ENCODE assay signal across 8 mouse cellular contexts in the genomic region with DNA sequence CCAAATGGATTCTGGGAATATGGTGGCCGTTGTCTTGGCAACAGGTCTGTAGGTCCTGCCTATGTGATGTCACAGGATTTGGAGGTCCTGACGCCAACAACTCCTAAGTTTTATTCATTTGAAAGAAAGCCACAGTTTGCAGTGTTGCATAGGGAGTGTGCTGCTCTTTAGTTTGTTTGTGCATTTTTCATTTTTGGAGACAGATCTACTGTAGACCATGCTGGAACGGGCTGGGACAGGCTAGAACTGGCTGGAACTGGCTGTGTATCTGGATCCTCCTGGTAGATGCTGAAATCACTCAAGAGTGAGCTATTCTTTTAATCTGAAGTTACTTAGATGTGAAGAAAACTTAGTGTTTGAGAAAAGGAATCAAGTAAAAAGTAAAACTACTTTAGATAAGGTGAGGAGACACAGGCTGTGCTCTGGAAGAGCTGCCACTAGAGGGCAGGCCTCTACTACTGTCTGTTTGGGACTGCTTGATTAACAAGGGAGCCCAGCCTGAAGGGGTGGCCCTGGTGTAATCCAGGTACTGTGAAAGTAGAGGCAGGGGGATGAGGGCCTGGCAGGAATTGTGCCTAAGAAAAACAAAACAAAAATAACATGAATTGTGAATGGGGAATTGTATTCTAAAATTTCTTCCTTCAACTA. TPM values are rescaled to one million over a fixed set of nuclear protein-coding genes. Genes with fewer than 3 reads are reported as not detected.
DNase-seq lines count a peak whose midpoint lies in the region; ATAC-seq and TF ChIP-seq lines count a peak whose summit lies in the region.

No protein-coding gene starts in this region.

- intact Hi-C loops in left cerebral cortex, postnatal 4 days (cut with DNase I): no loop called here

- no peak for ATAC-seq in liver, embryonic 11.5 days (replicated peaks; ENCODE audit: low FRiP score)
- peak; percentile 72 for ATAC-seq in intestine, embryonic 16.5 days
- ATAC-seq in midbrain, embryonic 14.5 days (ENCODE audit: low FRiP score, low TSS enrichment): peak; percentile 73; the same call in 1 of the 2 replicates

- WGBS in liver, embryonic 11.5 days: 96% methylated on average over 3 of the region's 3 CpGs
- 91% methylated on average over 3 of the region's 3 CpGs for WGBS in intestine, embryonic 16.5 days
- 93% methylated on average over 3 of the region's 3 CpGs for WGBS in midbrain, embryonic 14.5 days

- H3K36me3 ChIP-seq in liver, embryonic 11.5 days (ENCODE audit: control insufficient read depth, insufficient read depth, low read length): no peaks in the 10 kb centered on the region
- H3K36me3 ChIP-seq in intestine, embryonic 16.5 days (ENCODE audit: control insufficient read depth, insufficient read depth, low read length): no peaks in the 10 kb centered on the region
- H3K36me3 ChIP-seq in midbrain, embryonic 14.5 days (ENCODE audit: control insufficient read depth, insufficient read depth, low read length): no peaks in the 10 kb centered on the region

- H3K9ac ChIP-seq in liver, embryonic 11.5 days (ENCODE audit: low read depth, low read length): no peak overlapping the region
- no peak overlapping the region for H3K9ac ChIP-seq in intestine, embryonic 16.5 days (ENCODE audit: low read depth, low read length)
- H3K9ac ChIP-seq in midbrain, embryonic 14.5 days (replicated peaks; ENCODE audit: low read length): no peak overlapping the region

- no peaks in the 10 kb centered on the region for H3K4me1 ChIP-seq in liver, embryonic 11.5 days (replicated peaks; ENCODE audit: control insufficient read depth, insufficient read depth, low read length)
- no peaks in the 10 kb centered on the region for H3K4me1 ChIP-seq in bone marrow macrophage, adult 2 months (ENCODE audit: control insufficient read depth, insufficient read depth, low read length)
- no peaks in the 10 kb centered on the region for H3K4me1 ChIP-seq in intestine, embryonic 16.5 days (ENCODE audit: control insufficient read depth, insufficient read depth, low read length)
- no peaks in the 10 kb centered on the region for H3K4me1 ChIP-seq in midbrain, embryonic 14.5 days (ENCODE audit: control insufficient read depth, insufficient read depth, low read length)

- H3K4me2 ChIP-seq in liver, embryonic 11.5 days: no peak overlapping the region
- no peak overlapping the region for H3K4me2 ChIP-seq in intestine, embryonic 16.5 days (ENCODE audit: low read depth, low read length)
- no peak overlapping the region for H3K4me2 ChIP-seq in midbrain, embryonic 14.5 days (ENCODE audit: low read length)

- DNase-seq in liver: peak; percentile 54
- DNase-seq in liver, embryonic 11.5 days (ENCODE audit: low spot score): no peak
- DNase-seq in fibroblast of lung, adult 2 months (ENCODE audit: low read depth): peak; percentile 38
- DNase-seq in left cerebral cortex, postnatal 4 days: peak; percentile 55
- peak; percentile 84 for DNase-seq in midbrain, embryonic 14.5 days
- peak; percentile 71 for DNase-seq in testis, postnatal 10 days (ENCODE audit: low spot score)

- H3K27ac ChIP-seq in liver, embryonic 11.5 days (ENCODE audit: low read depth, low read length): no peak overlapping the region
- H3K27ac ChIP-seq in bone marrow macrophage, adult 2 months (ENCODE audit: insufficient read depth, low read depth, low read length): no peak overlapping the region
- no peak overlapping the region for H3K27ac ChIP-seq in intestine, embryonic 16.5 days (ENCODE audit: low read length)
- H3K27ac ChIP-seq in midbrain, embryonic 14.5 days (replicated peaks; ENCODE audit: low read depth, low read length): no peak overlapping the region

- H3K4me3 ChIP-seq in liver, embryonic 11.5 days (ENCODE audit: low read depth, low read length): no peak overlapping the region
- no peak overlapping the region for H3K4me3 ChIP-seq in bone marrow macrophage, adult 2 months (ENCODE audit: insufficient read depth, low read length)
- no peak overlapping the region for H3K4me3 ChIP-seq in intestine, embryonic 16.5 days (ENCODE audit: low read length)
- H3K4me3 ChIP-seq in midbrain, embryonic 14.5 days (replicated peaks; ENCODE audit: low read depth, low read length): no peak overlapping the region

- H3K27me3 ChIP-seq in liver, embryonic 11.5 days (replicated peaks; ENCODE audit: control insufficient read depth, insufficient read depth, low read length): no peaks in the 10 kb centered on the region
- no peaks in the 10 kb centered on the region for H3K27me3 ChIP-seq in intestine, embryonic 16.5 days (replicated peaks; ENCODE audit: control insufficient read depth, insufficient read depth, low read length)
- no peaks in the 10 kb centered on the region for H3K27me3 ChIP-seq in midbrain, embryonic 14.5 days (ENCODE audit: control insufficient read depth, insufficient read depth, low read length)

- TF ChIP-seq CTCF in bone marrow macrophage, adult 2 months (IDR thresholded peaks at IDR 0.05; ENCODE audit: low read depth, low read length): peak; percentile 81

- H3K9me3 ChIP-seq in liver, embryonic 11.5 days (ENCODE audit: control insufficient read depth, low read length): no peaks in the 10 kb centered on the region
- no peaks in the 10 kb centered on the region for H3K9me3 ChIP-seq in intestine, embryonic 16.5 days (ENCODE audit: control insufficient read depth, low read length)
- no peaks in the 10 kb centered on the region; the same call in 1 of the 2 replicates for H3K9me3 ChIP-seq in midbrain, embryonic 14.5 days (ENCODE audit: control insufficient read depth, low read length)

- TF ChIP-seq POLR2A in bone marrow macrophage, adult 2 months (IDR thresholded peaks at IDR 0.05; ENCODE audit: borderline replicate concordance, low read depth, low read length): no peak

RNA-seq across cellular contexts. Expression of a gene that starts 43.0 kb away (rescaled TPM):
- polyA plus RNA-seq in liver, embryonic 11.5 days (2014; fragmentation: Nextera tagmentation; extraction: Ambion mirVana): 7.8 and 8.7 TPM in 2 replicates
- 13.4 and 14.5 TPM in 2 replicates for polyA plus RNA-seq in bone marrow macrophage, adult 2 months (2012; ENCODE audit: insufficient read depth, insufficient read length, missing spikeins)
- polyA plus RNA-seq in intestine, embryonic 16.5 days (2015; fragmentation: Nextera tagmentation; extraction: Ambion mirVana): 11.8 and 12.6 TPM in 2 replicates
- total RNA-seq in left cerebral cortex, postnatal 4 days (2021): 10 to 100 TPM; 26.8 to 31.2 TPM
- polyA plus RNA-seq in midbrain, embryonic 14.5 days (2014; fragmentation: Nextera tagmentation; extraction: Ambion mirVana): 17.8 and 24.2 TPM in 2 replicates

RNA-seq across cellular contexts. Expression of a gene that starts 49.0 kb away (rescaled TPM):
- 74.2 and 79.8 TPM in 2 replicates for polyA plus RNA-seq in liver, embryonic 11.5 days (2014; fragmentation: Nextera tagmentation; extraction: Ambion mirVana)
- 65.4 and 89.1 TPM in 2 replicates for polyA plus RNA-seq in bone marrow macrophage, adult 2 months (2012; ENCODE audit: insufficient read depth, insufficient read length, missing spikeins)
- 58.3 and 58.4 TPM in 2 replicates for polyA plus RNA-seq in intestine, embryonic 16.5 days (2015; fragmentation: Nextera tagmentation; extraction: Ambion mirVana)
- total RNA-seq in left cerebral cortex, postnatal 4 days (2021): 10 to 100 TPM; 55.9 to 58.6 TPM
- polyA plus RNA-seq in midbrain, embryonic 14.5 days (2014; fragmentation: Nextera tagmentation; extraction: Ambion mirVana): 57.2 and 72.6 TPM in 2 replicates
